Mouse (Mus musculus): Measurements from ENCODE around the gene Tmtc1. TPM values are rescaled to one million over a fixed set of nuclear protein-coding genes. Genes with fewer than 3 reads are reported as not detected.
A peak's percentile ranks its signal among the peaks of the same experiment; 100 is the strongest.

Tmtc1 gene
- polyA plus RNA-seq, 1 experiment from 2014 or later: 3.8 TPM

DNA sequence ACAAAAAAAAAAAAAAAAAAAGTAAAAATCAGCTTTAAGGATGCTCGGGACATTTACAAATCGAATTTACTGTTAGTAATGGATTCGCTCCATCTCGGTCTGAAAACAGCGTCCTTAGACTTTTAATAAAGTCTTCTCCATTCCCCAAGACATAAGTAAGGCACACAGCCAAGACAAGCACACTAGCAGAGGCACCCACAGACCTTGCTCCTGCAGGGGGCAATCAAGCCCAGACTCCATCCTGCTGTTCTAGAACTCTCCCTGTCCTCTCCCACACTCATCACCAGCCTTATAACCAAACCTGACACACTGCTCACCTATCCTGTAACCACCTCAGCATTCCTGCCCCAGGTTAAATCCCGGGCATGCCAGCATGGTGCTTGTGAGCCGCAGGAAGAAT, 52.9 kb downstream of the Tmtc1 start:
- Histone ChIP-seq H3K4me1 (ENCODE audit: control insufficient read depth in 2 of 2, insufficient read depth in 2 of 2, low read length in 2 of 2) (peaks cover 13 to 26% of the 10 kb centered on the region in 2 experiments), H3K9ac (ENCODE audit: low read length) (no peak overlapping the region; the same call in 1 of the 2 replicates), H3K36me3 (ENCODE audit: control insufficient read depth, insufficient read depth, low read length) (no peaks in the 10 kb centered on the region), H3K4me2 (ENCODE audit: low read length) (peak overlapping the region; percentile 18), H3K9me3 (ENCODE audit: control insufficient read depth, low read length) (no peaks in the 10 kb centered on the region), H3K27ac (replicated peaks in 1 of 2; ENCODE audit: control insufficient read depth in 1 of 2, insufficient read depth in 1 of 2, low read depth in 2 of 2, low read length in 2 of 2) (peak overlapping the region; percentile 84 to 93), H3K4me3 (ENCODE audit: control insufficient read depth in 1 of 2, insufficient read depth in 1 of 2, low read depth in 1 of 2, low read length in 2 of 2) (no peak overlapping the region), H3K27me3 (ENCODE audit: control insufficient read depth, insufficient read depth, low read length) (no peaks in the 10 kb centered on the region)
- 70% methylated on average over 7 of the region's 7 CpGs for WGBS
- ATAC-seq (ENCODE audit: insufficient number of reproducible peaks, insufficient read depth, low FRiP score, low read depth): no peak

DNA sequence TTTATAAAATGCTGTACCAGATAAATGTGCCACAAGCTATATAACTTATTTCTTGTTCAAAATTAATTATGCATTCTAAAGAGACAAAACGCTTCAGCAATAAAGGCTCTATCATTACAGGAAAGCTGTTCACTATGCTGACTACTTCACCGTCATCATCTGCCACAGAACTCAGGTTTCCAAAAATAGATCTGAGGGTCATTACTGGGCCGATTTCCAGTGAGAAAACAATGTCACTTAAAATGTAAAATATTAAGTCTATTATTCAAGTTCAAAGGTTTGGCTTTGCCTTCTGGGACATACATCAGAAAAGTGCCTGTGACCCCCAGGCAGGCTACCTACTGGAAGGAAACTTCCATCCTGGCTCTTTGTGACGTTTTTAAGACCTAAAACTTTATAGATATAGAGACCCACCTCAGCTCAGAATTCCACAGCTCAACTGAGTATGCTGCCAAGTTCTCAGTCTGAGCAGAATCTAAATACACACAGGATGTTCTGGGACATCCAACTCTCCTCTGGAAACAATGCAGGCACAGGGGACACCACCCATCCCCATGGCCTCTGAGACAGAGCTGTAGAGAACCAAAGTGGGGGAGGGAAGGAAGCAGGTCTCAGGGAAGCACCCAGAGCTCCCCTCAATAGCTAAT, 53.4 kb downstream of the Tmtc1 start:
- Histone ChIP-seq H3K36me3 (ENCODE audit: control insufficient read depth, insufficient read depth, low read length) (no peaks in the 10 kb centered on the region), H3K27ac (replicated peaks in 1 of 2; ENCODE audit: control insufficient read depth in 1 of 2, insufficient read depth in 1 of 2, low read depth in 2 of 2, low read length in 2 of 2) (peak overlapping the region; percentile 84 to 93), H3K4me3 (ENCODE audit: control insufficient read depth in 1 of 2, insufficient read depth in 1 of 2, low read depth in 1 of 2, low read length in 2 of 2) (no peak overlapping the region), H3K4me2 (ENCODE audit: low read length) (peak overlapping the region; percentile 18), H3K4me1 (ENCODE audit: control insufficient read depth in 2 of 2, insufficient read depth in 2 of 2, low read length in 2 of 2) (peaks cover 13 to 26% of the 10 kb centered on the region in 2 experiments), H3K9ac (ENCODE audit: low read length) (no peak overlapping the region), H3K9me3 (ENCODE audit: control insufficient read depth, low read length) (no peaks in the 10 kb centered on the region), H3K27me3 (ENCODE audit: control insufficient read depth, insufficient read depth, low read length) (no peaks in the 10 kb centered on the region)
- ATAC-seq (ENCODE audit: insufficient number of reproducible peaks, insufficient read depth, low FRiP score, low read depth): peak; percentile 76; the same call in 1 of the 2 replicates
- WGBS: 4% methylated on average over 4 of the region's 4 CpGs

DNA sequence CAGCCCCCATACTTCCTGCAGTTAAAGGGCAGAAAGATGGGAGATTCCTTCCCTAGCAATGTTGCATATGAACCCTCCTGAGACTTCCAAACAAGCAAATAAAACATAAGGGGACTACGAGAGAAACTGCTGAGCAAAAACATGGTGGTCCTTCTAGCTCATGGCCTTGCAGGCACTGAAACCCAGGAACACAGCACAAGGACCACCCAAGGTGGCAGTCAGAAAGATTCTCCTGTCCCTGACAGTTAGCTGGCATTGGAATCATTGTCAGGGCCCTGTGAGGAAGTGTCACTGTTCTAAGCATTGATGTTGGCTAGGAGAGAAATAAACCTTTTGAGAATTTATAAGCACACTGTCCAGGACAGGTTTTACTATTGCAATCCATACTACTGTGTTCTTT, 56.2 kb downstream of the Tmtc1 start:
- no peak overlapping the region for H3K27ac ChIP-seq (replicated peaks in 1 of 2; ENCODE audit: control insufficient read depth in 1 of 2, insufficient read depth in 1 of 2, low read depth in 2 of 2, low read length in 2 of 2)
- H3K27me3 ChIP-seq (ENCODE audit: control insufficient read depth, insufficient read depth, low read length): no peaks in the 10 kb centered on the region
- no peaks in the 10 kb centered on the region for H3K9me3 ChIP-seq (ENCODE audit: control insufficient read depth, low read length)
- no peak overlapping the region for H3K4me2 ChIP-seq (ENCODE audit: low read length)
- no peaks in the 10 kb centered on the region for H3K36me3 ChIP-seq (ENCODE audit: control insufficient read depth, insufficient read depth, low read length)
- peaks cover 22 to 42% of the 10 kb centered on the region in 2 experiments for H3K4me1 ChIP-seq (ENCODE audit: control insufficient read depth in 2 of 2, insufficient read depth in 2 of 2, low read length in 2 of 2)
- H3K9ac ChIP-seq (ENCODE audit: low read length): no peak overlapping the region
- 76% methylated on average over 1 of the region's 1 CpGs for WGBS
- ATAC-seq (ENCODE audit: insufficient number of reproducible peaks, insufficient read depth, low FRiP score, low read depth): no peak
- no peak overlapping the region for H3K4me3 ChIP-seq (ENCODE audit: control insufficient read depth in 1 of 2, insufficient read depth in 1 of 2, low read depth in 1 of 2, low read length in 2 of 2)

DNA sequence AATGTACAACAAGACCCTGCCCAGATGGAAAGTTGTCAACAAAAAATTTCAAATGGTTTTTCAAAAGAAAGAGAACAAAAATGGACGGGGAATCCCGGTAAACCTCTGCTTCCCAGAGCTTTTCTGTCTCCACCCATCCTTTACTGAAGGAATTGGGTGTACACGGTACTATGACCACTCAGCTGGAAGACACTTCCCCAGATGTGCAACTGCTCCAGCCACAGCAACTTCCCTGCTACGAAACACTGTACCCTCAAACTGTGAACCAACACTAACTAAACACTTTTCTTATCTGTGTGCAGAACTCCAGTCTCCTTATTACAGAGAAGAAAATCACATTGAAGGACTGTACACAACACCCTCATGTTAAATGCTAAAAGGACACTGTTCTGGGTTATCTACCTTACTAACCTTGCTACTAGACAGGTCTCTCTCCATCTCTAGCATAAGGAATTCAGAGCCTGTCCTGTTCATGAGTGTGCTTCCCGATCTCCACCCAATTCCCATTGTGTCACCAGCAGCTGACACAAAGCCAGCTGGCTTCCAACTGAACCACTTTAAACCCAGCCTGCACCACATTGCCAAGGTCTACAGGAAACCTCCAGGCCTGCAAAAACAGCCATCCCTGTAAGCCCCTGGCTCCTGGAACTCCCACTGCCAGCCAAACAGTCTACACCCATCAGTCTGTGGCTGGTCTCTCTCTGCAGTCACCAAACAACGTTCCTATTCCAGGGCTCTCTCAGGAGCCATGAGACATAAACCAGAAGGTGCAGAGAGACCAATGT, 59.9 kb downstream of the Tmtc1 start:
- Histone ChIP-seq H3K27me3 (ENCODE audit: control insufficient read depth, insufficient read depth, low read length) (no peaks in the 10 kb centered on the region), H3K4me3 (ENCODE audit: control insufficient read depth in 1 of 2, insufficient read depth in 1 of 2, low read depth in 1 of 2, low read length in 2 of 2) (no peak overlapping the region), H3K9me3 (ENCODE audit: control insufficient read depth, low read length) (no peaks in the 10 kb centered on the region), H3K4me1 (ENCODE audit: control insufficient read depth in 2 of 2, insufficient read depth in 2 of 2, low read length in 2 of 2) (peaks cover 10 to 16% of the 10 kb centered on the region in 2 experiments), H3K9ac (ENCODE audit: low read length) (no peak overlapping the region), H3K4me2 (ENCODE audit: low read length) (no peak overlapping the region), H3K27ac (replicated peaks in 1 of 2; ENCODE audit: control insufficient read depth in 1 of 2, insufficient read depth in 1 of 2, low read depth in 2 of 2, low read length in 2 of 2) (peak overlapping the region; percentile 11 to 55), H3K36me3 (ENCODE audit: control insufficient read depth, insufficient read depth, low read length) (no peaks in the 10 kb centered on the region)
- ATAC-seq (ENCODE audit: insufficient number of reproducible peaks, insufficient read depth, low FRiP score, low read depth): peak; percentile 82
- WGBS: 50% methylated on average over 6 of the region's 6 CpGs

DNA sequence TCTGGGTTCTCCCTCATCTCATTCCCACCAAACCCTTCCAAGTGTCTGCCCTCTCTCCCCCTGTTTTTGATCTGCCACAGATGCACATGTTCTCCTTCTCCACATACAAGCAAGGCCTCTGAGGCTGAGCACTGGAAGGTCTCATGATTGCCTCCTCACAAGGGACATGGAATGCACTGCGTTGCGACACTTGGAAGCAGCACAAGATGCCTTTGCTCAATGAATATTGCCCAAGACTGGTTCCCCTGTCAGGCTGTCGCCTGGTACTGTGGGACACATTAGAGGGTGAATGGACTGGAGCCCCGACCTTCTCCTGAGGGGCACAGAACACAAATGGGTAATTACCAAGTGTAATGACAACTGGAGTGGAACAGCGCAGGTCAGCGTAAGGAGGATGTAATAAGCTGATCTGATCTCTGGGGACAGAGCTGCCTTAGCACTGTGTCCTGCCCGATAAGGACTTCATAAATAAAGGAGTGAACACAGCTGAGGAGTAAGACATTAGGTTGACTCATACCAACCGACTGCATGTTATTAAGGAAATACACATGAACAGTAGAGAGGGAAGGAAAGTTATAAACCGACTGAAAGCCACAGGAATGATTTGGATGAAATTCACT, 62.9 kb downstream of the Tmtc1 start:
- Histone ChIP-seq H3K27me3 (ENCODE audit: control insufficient read depth, insufficient read depth, low read length) (no peaks in the 10 kb centered on the region), H3K27ac (replicated peaks in 1 of 2; ENCODE audit: control insufficient read depth in 1 of 2, insufficient read depth in 1 of 2, low read depth in 2 of 2, low read length in 2 of 2) (no peak overlapping the region), H3K4me3 (ENCODE audit: control insufficient read depth in 1 of 2, insufficient read depth in 1 of 2, low read depth in 1 of 2, low read length in 2 of 2) (no peak overlapping the region), H3K9ac (ENCODE audit: low read length) (no peak overlapping the region), H3K4me2 (ENCODE audit: low read length) (no peak overlapping the region), H3K9me3 (ENCODE audit: control insufficient read depth, low read length) (no peaks in the 10 kb centered on the region), H3K4me1 (ENCODE audit: control insufficient read depth in 2 of 2, insufficient read depth in 2 of 2, low read length in 2 of 2) (peaks cover 10 to 16% of the 10 kb centered on the region in 2 experiments), H3K36me3 (ENCODE audit: control insufficient read depth, insufficient read depth, low read length) (no peaks in the 10 kb centered on the region)
- 83% methylated on average over 9 of the region's 9 CpGs for WGBS
- no peak for ATAC-seq (ENCODE audit: insufficient number of reproducible peaks, insufficient read depth, low FRiP score, low read depth)

DNA sequence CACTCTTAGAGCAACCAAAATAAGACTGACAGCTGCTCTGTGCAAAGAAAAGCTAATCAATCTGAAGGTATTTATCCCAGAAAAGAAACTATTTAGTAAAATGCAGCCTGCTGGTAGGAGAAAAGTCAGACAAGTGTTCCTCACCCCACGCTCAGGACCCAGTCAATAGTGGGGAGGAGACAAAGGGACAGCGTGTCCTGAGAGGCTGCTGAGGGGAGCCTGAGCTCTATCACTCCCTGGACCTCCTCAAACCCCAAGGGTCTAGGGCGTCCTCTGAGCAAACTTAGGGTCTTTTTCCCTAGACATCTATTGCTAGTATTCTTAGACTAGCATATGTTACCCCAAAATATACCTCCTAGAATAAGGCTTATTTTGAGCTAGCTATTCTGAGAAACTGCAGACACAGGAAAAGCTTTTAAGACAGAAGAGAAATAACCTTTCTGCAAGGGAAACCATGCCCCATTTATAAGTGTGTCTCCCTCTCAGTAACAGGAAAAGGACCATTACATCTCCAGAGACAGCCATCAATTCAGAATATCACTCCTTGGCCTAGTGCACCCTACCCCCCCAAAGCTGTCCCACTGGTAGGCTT, 68.5 kb downstream of the Tmtc1 start:
- WGBS: 59% methylated on average over 3 of the region's 3 CpGs
- H3K27me3 ChIP-seq (ENCODE audit: control insufficient read depth, insufficient read depth, low read length): no peaks in the 10 kb centered on the region
- no peak overlapping the region for H3K9ac ChIP-seq (ENCODE audit: low read length)
- ATAC-seq (ENCODE audit: insufficient number of reproducible peaks, insufficient read depth, low FRiP score, low read depth): no peak
- H3K9me3 ChIP-seq (ENCODE audit: control insufficient read depth, low read length): no peaks in the 10 kb centered on the region
- no peak overlapping the region for H3K27ac ChIP-seq (replicated peaks in 1 of 2; ENCODE audit: control insufficient read depth in 1 of 2, insufficient read depth in 1 of 2, low read depth in 2 of 2, low read length in 2 of 2)
- H3K36me3 ChIP-seq (ENCODE audit: control insufficient read depth, insufficient read depth, low read length): no peaks in the 10 kb centered on the region
- H3K4me1 ChIP-seq (ENCODE audit: control insufficient read depth in 2 of 2, insufficient read depth in 2 of 2, low read length in 2 of 2): no peaks in the 10 kb centered on the region
- H3K4me2 ChIP-seq (ENCODE audit: low read length): no peak overlapping the region
- no peak overlapping the region for H3K4me3 ChIP-seq (ENCODE audit: control insufficient read depth in 1 of 2, insufficient read depth in 1 of 2, low read depth in 1 of 2, low read length in 2 of 2)

DNA sequence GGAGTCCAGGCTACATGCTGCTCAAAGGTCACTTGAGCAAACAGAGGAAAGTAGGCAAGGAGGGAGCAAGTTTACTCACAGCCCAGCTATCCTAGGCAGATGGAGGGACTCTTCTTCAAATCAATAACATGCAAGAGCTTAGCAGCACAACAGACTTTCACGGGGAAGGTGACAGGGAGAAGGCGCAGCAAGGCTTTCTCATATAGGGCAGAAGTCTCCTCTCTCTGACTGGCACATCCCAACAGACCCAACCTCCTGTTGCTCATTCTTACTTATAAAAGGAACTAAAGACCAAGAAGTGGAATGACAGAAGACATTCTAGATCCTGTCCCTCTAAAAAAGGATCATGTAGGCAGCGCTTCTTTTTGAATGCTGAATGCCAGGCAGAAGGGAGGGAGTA, 69.2 kb downstream of the Tmtc1 start:
- H3K4me2 ChIP-seq (ENCODE audit: low read length): no peak overlapping the region
- 80% methylated on average over 3 of the region's 3 CpGs for WGBS
- H3K4me1 ChIP-seq (ENCODE audit: control insufficient read depth in 2 of 2, insufficient read depth in 2 of 2, low read length in 2 of 2): no peaks in the 10 kb centered on the region
- no peak overlapping the region for H3K9ac ChIP-seq (ENCODE audit: low read length)
- no peak overlapping the region for H3K27ac ChIP-seq (replicated peaks in 1 of 2; ENCODE audit: control insufficient read depth in 1 of 2, insufficient read depth in 1 of 2, low read depth in 2 of 2, low read length in 2 of 2)
- H3K4me3 ChIP-seq (ENCODE audit: control insufficient read depth in 1 of 2, insufficient read depth in 1 of 2, low read depth in 1 of 2, low read length in 2 of 2): no peak overlapping the region
- H3K36me3 ChIP-seq (ENCODE audit: control insufficient read depth, insufficient read depth, low read length): no peaks in the 10 kb centered on the region
- no peak for ATAC-seq (ENCODE audit: insufficient number of reproducible peaks, insufficient read depth, low FRiP score, low read depth)
- no peaks in the 10 kb centered on the region for H3K27me3 ChIP-seq (ENCODE audit: control insufficient read depth, insufficient read depth, low read length)
- no peaks in the 10 kb centered on the region for H3K9me3 ChIP-seq (ENCODE audit: control insufficient read depth, low read length)
